Mouse (Mus musculus): ENCODE measurements around the gene Cotl1. TPM values are rescaled to one million over a fixed set of nuclear protein-coding genes. Genes with fewer than 3 reads are reported as not detected.

Cotl1 gene
- polyA plus RNA-seq, 1 experiment from 2014 or later = 197 TPM

DNA sequence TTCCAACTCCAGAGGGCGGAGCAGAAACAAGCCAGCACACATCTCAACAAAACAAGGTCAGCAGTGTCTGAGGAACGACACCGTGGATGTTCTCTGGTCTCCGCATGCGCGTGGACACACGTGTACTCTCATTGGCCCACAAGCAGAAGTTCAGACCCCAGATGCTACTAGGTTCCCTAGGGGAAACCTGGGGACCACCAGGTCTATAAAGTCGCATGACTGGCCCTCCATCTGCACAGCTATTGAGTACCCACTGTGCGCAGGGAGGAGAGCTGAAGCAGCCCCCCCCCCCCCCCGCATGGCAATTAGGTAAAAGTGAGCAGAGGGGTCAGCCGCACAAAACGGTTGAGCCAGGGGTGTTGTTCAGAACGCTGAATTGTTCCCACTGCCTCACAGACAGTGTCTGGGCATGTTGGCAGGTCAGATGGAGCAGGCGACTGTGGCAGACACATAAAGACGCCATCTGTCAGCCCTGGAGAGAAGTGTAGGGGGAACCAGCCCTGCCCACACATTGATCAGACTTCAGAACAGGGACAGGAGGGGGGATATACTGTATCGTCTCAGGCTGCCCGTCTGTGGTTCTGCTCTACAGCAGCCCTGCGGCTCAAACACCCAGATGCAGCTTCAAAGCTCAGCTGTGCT, 54.5 kb downstream of the Cotl1 start:
- DNase-seq (ENCODE audit: low spot score) (no peak), ATAC-seq (ENCODE audit: insufficient number of reproducible peaks, low FRiP score, low TSS enrichment, low read depth) (no peak)
- H3K27me3 ChIP-seq (ENCODE audit: control insufficient read depth, insufficient read depth, low read length) = no peaks in the 10 kb centered on the region
- H3K9ac ChIP-seq (ENCODE audit: low read length) = no peak overlapping the region
- no peaks in the 10 kb centered on the region for H3K36me3 ChIP-seq (ENCODE audit: control insufficient read depth, insufficient read depth, low read length)
- H3K4me3 ChIP-seq (ENCODE audit: low read depth, low read length) = no peak overlapping the region
- H3K27ac ChIP-seq (replicated peaks; ENCODE audit: low read depth, low read length) = no peak overlapping the region
- H3K4me2 ChIP-seq (ENCODE audit: low read depth, severe bottlenecking) = no peak overlapping the region
- peaks cover 5% of the 10 kb centered on the region; the same call in 1 of the 2 replicates for H3K4me1 ChIP-seq (ENCODE audit: control insufficient read depth, insufficient read depth, low read length)
- 50% methylated on average over 18 of the region's 18 CpGs for WGBS
- H3K9me3 ChIP-seq (ENCODE audit: control insufficient read depth, low read length) = no peaks in the 10 kb centered on the region

DNA sequence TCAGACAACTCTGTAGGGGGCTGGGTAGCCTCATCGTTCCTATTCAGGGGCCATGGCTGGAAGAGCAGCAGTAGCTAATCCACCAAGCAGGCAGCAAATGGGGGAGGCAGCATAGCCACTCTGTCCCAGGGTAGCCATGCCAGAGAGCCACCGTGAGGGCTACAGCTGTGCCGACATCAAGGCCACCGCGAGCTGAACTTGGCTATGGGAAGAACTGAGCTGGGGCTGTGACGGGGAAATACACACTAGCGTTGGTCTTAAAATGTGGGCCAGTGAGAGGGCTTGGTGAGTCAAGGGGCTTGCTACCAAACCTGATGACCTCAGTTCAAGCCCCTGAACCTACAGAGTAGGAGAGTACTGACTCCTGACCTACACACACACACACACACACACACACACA, 55.7 kb downstream of the Cotl1 start:
- Histone ChIP-seq H3K9ac (ENCODE audit: low read length) (no peak overlapping the region), H3K36me3 (ENCODE audit: control insufficient read depth, insufficient read depth, low read length) (no peaks in the 10 kb centered on the region), H3K9me3 (ENCODE audit: control insufficient read depth, low read length) (no peaks in the 10 kb centered on the region), H3K4me3 (ENCODE audit: low read depth, low read length) (no peak overlapping the region), H3K4me2 (ENCODE audit: low read depth, severe bottlenecking) (no peak overlapping the region), H3K27ac (replicated peaks; ENCODE audit: low read depth, low read length) (no peak overlapping the region), H3K27me3 (ENCODE audit: control insufficient read depth, insufficient read depth, low read length) (no peaks in the 10 kb centered on the region), H3K4me1 (ENCODE audit: control insufficient read depth, insufficient read depth, low read length) (no peaks in the 10 kb centered on the region)
- DNase-seq (ENCODE audit: low spot score) (no peak), ATAC-seq (ENCODE audit: insufficient number of reproducible peaks, low FRiP score, low TSS enrichment, low read depth) (no peak)
- 73% methylated on average over 7 of the region's 7 CpGs for WGBS

DNA sequence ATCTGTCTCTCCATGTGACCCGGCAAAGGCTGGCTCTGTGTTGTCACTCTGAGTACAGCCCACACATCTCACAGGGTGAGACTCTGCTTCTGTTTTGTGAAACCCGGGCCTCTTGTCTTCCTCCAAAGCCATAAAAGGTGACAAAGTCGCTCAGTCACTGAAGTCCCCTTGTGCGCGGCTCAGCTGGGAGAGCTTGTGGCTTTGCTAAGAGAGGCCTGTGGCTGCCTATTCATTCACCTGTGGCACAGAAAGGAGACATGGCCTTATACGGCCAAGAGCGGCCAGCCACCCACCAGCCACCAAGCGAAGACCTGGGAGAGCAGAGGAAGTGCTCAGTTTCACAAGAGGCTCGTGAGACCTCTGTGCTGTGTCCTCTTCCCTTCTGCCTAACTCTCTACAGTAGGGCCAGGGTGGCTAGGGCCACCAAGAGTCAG, 56.2 kb downstream of the Cotl1 start:
- no peaks in the 10 kb centered on the region for H3K36me3 ChIP-seq (ENCODE audit: control insufficient read depth, insufficient read depth, low read length)
- no peak overlapping the region for H3K4me2 ChIP-seq (ENCODE audit: low read depth, severe bottlenecking)
- no peak for ATAC-seq (ENCODE audit: insufficient number of reproducible peaks, low FRiP score, low TSS enrichment, low read depth)
- H3K4me1 ChIP-seq (ENCODE audit: control insufficient read depth, insufficient read depth, low read length) = no peaks in the 10 kb centered on the region
- H3K27me3 ChIP-seq (ENCODE audit: control insufficient read depth, insufficient read depth, low read length) = no peaks in the 10 kb centered on the region
- no peak overlapping the region for H3K27ac ChIP-seq (replicated peaks; ENCODE audit: low read depth, low read length)
- DNase-seq (ENCODE audit: low spot score) = no peak
- no peak overlapping the region for H3K9ac ChIP-seq (ENCODE audit: low read length)
- no peak overlapping the region for H3K4me3 ChIP-seq (ENCODE audit: low read depth, low read length)
- WGBS = 46% methylated on average over 9 of the region's 9 CpGs
- no peaks in the 10 kb centered on the region for H3K9me3 ChIP-seq (ENCODE audit: control insufficient read depth, low read length)

DNA sequence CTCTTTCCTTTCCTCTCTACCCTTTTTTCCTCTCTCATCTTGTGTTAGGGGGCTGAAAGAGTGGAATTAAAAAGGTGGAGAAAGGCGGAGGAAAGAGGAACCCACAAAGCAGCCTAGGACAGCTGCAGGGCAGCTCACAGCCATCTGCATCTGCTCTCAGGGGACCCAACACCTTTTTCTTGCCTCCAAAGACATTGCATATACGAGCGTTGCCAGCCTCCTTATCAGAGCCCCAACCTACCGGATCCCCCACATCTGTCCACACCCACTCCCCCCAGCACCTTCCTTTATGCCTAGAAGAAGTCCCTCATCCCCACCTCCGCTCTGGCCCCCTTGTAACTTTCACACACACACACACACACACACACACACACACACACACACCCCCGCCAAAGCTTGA, 56.8 kb downstream of the Cotl1 start:
- Histone ChIP-seq H3K36me3 (ENCODE audit: control insufficient read depth, insufficient read depth, low read length) (no peaks in the 10 kb centered on the region), H3K4me3 (ENCODE audit: low read depth, low read length) (no peak overlapping the region), H3K27me3 (ENCODE audit: control insufficient read depth, insufficient read depth, low read length) (no peaks in the 10 kb centered on the region), H3K4me2 (ENCODE audit: low read depth, severe bottlenecking) (no peak overlapping the region), H3K9ac (ENCODE audit: low read length) (no peak overlapping the region), H3K9me3 (ENCODE audit: control insufficient read depth, low read length) (no peaks in the 10 kb centered on the region), H3K27ac (replicated peaks; ENCODE audit: low read depth, low read length) (no peak overlapping the region), H3K4me1 (ENCODE audit: control insufficient read depth, insufficient read depth, low read length) (peaks cover 2% of the 10 kb centered on the region)
- ATAC-seq (ENCODE audit: insufficient number of reproducible peaks, low FRiP score, low TSS enrichment, low read depth) = no peak
- 65% methylated on average over 6 of the region's 6 CpGs for WGBS
- DNase-seq (ENCODE audit: low spot score) = no peak

DNA sequence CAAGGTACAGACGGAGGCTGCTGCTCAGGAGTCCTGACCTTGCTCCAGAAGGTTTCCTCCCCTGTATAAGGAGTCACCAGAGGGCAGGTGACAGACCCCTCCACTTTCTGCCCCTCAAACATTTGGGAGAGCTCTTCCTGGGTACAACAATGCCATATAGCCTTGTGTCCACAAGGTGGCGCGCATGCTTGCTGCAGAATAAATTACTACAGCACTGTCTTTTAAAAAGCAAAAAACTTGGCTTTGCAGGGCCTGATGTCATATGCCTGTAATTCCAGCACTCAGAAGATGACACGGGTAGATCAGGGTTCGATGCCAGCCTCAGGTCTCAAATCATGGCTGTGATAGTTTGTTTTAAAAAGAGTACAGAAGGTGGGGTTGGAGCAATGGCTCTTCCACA, 57.6 kb downstream of the Cotl1 start:
- WGBS = 7% methylated on average over 5 of the region's 5 CpGs
- H3K4me1 ChIP-seq (ENCODE audit: control insufficient read depth, insufficient read depth, low read length) = peaks cover 5% of the 10 kb centered on the region
- DNase-seq (ENCODE audit: low spot score) (peak; percentile 82), ATAC-seq (ENCODE audit: insufficient number of reproducible peaks, low FRiP score, low TSS enrichment, low read depth) (no peak)
- no peaks in the 10 kb centered on the region for H3K36me3 ChIP-seq (ENCODE audit: control insufficient read depth, insufficient read depth, low read length)
- H3K9me3 ChIP-seq (ENCODE audit: control insufficient read depth, low read length) = no peaks in the 10 kb centered on the region
- no peak overlapping the region for H3K4me2 ChIP-seq (ENCODE audit: low read depth, severe bottlenecking)
- H3K27ac ChIP-seq (replicated peaks; ENCODE audit: low read depth, low read length) = no peak overlapping the region
- H3K4me3 ChIP-seq (ENCODE audit: low read depth, low read length) = no peak overlapping the region
- H3K9ac ChIP-seq (ENCODE audit: low read length) = no peak overlapping the region
- no peaks in the 10 kb centered on the region for H3K27me3 ChIP-seq (ENCODE audit: control insufficient read depth, insufficient read depth, low read length)

DNA sequence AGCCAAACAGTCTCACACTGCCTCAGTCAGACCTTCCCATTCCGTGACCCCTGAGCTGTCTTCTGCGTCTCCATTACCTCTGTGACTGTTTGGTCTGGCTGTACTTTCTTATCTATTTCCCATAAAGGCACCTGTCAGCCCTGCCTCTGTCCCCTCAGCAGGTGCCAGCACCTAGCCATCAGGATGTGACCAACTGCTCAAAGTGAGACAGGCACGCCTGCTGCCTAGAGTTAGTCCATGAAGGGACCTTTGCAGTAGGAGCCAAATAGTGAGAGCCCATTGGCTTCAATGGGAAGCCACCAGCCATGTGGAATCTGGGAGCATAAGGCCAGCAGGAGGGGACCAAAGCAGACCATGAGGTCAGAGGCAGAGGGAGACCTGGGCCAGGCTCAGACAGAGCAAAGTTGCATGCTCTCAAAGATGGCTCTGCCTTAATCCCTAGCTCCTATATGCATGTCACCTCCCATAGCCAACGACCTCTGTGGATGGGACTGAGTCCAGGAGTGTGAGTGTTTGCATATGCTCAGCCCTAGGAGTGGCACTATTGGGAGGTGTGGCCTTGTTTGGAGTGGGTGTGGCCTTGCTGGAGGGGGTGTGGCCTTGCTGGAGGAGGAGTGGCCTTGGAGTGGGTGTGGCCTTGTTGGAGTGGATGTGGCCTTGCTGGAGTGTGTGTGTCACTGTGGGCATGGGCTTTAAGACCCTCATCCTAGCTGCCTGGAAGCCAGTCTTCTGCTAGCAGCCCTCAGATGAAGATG, 59.1 kb downstream of the Cotl1 start:
- Histone ChIP-seq H3K36me3 (ENCODE audit: control insufficient read depth, insufficient read depth, low read length) (no peaks in the 10 kb centered on the region), H3K4me1 (ENCODE audit: control insufficient read depth, insufficient read depth, low read length) (peaks cover 11% of the 10 kb centered on the region), H3K4me2 (ENCODE audit: low read depth, severe bottlenecking) (no peak overlapping the region), H3K27me3 (ENCODE audit: control insufficient read depth, insufficient read depth, low read length) (no peaks in the 10 kb centered on the region), H3K9me3 (ENCODE audit: control insufficient read depth, low read length) (no peaks in the 10 kb centered on the region), H3K4me3 (ENCODE audit: low read depth, low read length) (no peak overlapping the region), H3K27ac (replicated peaks; ENCODE audit: low read depth, low read length) (no peak overlapping the region), H3K9ac (ENCODE audit: low read length) (no peak overlapping the region)
- ATAC-seq (ENCODE audit: insufficient number of reproducible peaks, low FRiP score, low TSS enrichment, low read depth) = no peak
- DNase-seq (ENCODE audit: low spot score) = no peak
- WGBS = 58% methylated on average over 4 of the region's 4 CpGs

DNA sequence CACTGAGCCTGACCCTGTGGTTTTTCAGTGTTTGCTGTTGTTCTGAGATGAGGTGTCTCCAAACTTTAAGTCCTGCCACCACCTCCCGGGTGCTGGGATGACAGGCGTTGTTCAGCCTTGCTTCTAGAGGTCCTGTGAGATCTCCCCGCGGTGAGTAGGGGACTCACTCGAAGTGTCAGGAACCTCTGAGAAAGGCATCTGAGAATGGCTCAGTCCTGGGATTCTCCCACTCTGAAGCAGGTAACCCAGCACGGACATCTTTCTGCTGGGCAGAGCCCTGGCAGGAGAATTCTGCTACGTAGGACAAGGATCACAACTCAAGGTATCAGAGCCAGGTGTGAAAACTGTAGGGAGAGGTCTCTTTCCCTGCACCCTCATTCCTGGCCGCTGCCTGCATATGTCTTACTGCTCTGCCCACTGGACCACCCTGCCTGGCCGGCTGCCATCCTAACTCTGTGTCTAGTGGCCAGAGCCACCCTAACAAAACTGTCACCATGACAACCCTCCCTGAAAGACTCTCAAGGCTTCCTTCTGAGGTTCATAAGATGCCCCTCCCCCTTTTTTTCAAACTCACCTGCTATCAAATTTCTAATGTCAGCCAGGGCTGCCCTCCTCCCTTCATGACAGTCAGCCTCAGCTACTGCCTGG, 59.8 kb downstream of the Cotl1 start:
- ATAC-seq (ENCODE audit: insufficient number of reproducible peaks, low FRiP score, low TSS enrichment, low read depth) (no peak), DNase-seq (ENCODE audit: low spot score) (no peak)
- 76% methylated on average over 9 of the region's 9 CpGs for WGBS
- Histone ChIP-seq H3K9ac (ENCODE audit: low read length) (no peak overlapping the region), H3K4me1 (ENCODE audit: control insufficient read depth, insufficient read depth, low read length) (peaks cover 11% of the 10 kb centered on the region), H3K27me3 (ENCODE audit: control insufficient read depth, insufficient read depth, low read length) (no peaks in the 10 kb centered on the region), H3K4me2 (ENCODE audit: low read depth, severe bottlenecking) (no peak overlapping the region), H3K4me3 (ENCODE audit: low read depth, low read length) (no peak overlapping the region), H3K36me3 (ENCODE audit: control insufficient read depth, insufficient read depth, low read length) (no peaks in the 10 kb centered on the region), H3K27ac (replicated peaks; ENCODE audit: low read depth, low read length) (no peak overlapping the region), H3K9me3 (ENCODE audit: control insufficient read depth, low read length) (no peaks in the 10 kb centered on the region)

DNA sequence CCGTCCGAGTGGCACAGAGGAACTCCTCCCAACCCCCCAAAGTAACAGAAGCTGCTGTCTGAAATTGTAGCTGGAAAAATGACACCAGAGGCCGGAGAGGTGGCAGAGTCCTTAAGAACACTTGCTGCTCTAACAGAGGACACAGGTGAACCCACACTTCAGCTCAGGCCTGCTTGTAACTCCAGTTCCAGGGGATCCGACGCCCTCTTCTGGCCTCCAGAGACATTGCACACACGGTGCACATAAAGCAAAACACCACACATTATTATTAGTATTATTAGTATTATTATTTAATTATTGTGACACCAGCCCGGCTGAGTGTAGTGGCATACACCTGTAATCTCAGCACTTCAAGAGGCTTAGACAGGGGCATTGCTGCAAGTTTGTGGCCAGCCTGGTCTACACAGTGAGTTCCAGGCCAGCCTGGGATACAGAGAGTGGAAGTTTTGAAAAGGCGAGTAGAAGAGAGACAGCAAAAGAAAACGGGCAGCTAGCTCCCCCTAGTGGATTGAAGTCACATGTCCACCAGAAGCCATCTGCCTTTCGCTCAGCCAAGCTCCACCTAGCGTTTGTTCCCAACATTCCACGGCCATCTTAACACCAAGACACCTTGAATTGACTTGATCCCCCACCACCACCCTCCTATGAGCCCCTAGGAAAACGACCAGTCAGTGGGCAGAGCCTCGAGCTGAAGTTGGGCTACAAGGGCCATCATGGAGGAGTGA, 61.2 kb downstream of the Cotl1 start:
- peak overlapping the region; percentile 34; the same call in 1 of the 2 replicates for H3K4me2 ChIP-seq (ENCODE audit: low read depth, severe bottlenecking)
- 26% methylated on average over 14 of the region's 14 CpGs for WGBS
- H3K4me3 ChIP-seq (ENCODE audit: low read depth, low read length) = no peak overlapping the region
- H3K4me1 ChIP-seq (ENCODE audit: control insufficient read depth, insufficient read depth, low read length) = peaks cover 11% of the 10 kb centered on the region
- no peaks in the 10 kb centered on the region for H3K27me3 ChIP-seq (ENCODE audit: control insufficient read depth, insufficient read depth, low read length)
- no peak overlapping the region for H3K27ac ChIP-seq (replicated peaks; ENCODE audit: low read depth, low read length)
- H3K9me3 ChIP-seq (ENCODE audit: control insufficient read depth, low read length) = no peaks in the 10 kb centered on the region
- H3K9ac ChIP-seq (ENCODE audit: low read length) = no peak overlapping the region
- DNase-seq (ENCODE audit: low spot score) = peak; percentile 84
- ATAC-seq (ENCODE audit: insufficient number of reproducible peaks, low FRiP score, low TSS enrichment, low read depth) = no peak
- H3K36me3 ChIP-seq (ENCODE audit: control insufficient read depth, insufficient read depth, low read length) = no peaks in the 10 kb centered on the region

Data from limb, embryonic 11.5 days (tissue).